Mouse (Mus musculus) mesoderm, embryonic 11.5 days (tissue): ENCODE measurements around the gene Clk2.
"Not testable (repeated sequence)": the region's sequence is repeated elsewhere in the genome, so short reads cannot be mapped to it uniquely, and the experiment has no call there.

Source experiments
- DNase-seq: peaks from one replicate; pipeline ENCODE4 v3.0.0-alpha.2; 2012; ENCODE audit warnings: low read depth, low spot score

The Clk2 gene

DNA sequence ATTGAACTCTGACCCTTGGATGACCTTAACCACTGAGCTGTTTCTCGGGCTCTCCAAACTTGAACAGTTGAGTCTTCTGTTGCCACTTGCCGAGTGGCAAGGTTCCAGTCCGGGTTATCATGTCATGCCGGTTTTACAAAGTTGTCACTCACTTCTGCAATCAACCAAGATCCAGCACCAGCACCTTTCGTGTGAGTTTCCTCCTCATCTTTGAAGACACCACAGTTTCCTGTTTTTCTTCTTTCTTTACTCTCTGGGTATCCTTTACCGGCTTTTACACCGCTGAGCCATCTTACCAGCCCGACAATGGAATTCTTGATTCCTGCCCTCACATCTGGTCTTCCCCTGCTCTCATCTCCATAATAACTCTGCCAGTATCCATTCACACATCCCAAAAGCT is 25.8 kb downstream of the Clk2 start:
- no peak for DNase-seq

GRCm38 (mm10) chr3:89193351-89193750 is 28.8 kb downstream of the Clk2 start:
- DNase-seq, result no peak

DNA sequence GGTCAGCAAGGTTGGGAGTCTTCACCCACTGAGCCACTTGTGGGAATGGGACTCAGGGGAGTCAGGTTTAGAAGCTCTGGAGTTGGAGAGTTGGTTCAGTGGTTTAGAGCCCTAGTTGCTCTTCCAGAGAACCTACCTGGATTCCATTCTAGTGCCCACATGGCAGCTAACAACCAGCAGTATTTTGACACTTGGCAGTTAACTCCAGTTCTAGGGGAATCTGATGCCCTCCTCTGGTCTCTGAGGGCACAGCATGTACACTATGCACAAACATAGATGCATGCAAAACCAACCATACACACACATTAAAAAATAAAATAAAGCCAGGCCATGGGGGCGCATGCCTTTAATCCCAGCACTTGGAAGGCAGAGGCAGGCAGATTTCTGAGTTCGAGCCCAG is 29.3 kb downstream of the Clk2 start:
- no peak for DNase-seq

DNA sequence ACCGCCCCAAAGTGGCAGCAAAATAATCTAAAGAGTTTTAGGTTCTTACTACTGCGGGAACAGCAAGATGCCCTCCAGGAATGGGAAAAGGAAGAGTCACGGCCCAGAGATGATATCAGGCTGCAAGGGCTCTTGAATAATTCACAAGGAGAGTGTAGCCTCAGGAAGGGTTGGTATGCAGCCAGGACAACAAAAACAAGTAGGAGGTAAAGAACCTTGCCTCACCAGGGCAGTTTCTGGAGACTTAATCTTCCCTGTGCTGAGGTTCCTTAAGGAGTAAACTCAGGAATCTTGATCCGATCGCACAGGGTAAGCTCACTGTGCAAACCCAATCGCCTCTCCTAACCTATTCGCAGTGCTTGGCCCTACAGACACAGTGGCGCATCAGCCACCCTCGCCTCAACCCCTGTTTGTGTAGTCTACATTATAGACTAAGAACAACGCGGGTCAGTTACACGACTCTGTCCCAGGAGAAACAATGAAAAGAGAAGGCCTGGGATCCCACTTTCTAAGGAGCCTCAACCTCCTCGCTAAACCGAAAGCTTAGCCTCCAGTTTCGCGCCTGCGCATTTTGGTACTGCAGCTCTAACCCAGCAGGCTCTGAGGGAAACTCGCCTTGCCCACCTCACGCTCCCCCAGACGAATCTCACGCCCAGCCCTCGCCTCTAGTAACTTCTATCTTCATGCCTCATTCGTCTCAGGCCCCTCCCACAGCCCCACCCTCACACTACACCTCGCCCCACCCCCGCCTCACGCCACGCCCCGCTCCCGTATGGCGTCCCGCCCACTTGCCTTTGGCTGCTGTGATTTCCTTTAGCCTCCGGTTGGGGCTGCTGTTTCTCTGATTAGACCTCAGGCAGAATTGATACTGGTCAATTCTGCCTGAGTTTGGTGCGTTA is 31.6 kb downstream of the Clk2 start:
- peak; percentile 95 for DNase-seq

DNA sequence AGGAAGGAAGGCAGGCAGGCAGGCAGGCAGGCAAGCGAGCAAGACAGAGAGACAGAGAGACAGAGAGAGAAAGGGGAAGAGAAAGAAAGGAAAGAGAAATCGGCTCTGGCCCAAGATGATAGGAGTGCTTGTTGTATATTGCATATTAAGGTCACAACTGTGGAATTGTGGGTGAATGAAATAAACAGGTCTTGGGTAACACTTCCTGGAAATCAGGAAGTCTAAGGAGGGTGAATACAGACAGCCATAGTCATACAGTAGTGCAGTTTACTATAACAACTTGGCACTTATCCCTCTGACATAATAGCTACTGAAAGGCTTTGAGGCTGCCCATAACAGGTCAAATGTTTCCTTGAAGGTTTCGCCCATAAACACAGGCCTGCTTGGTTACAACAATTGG is 35.2 kb downstream of the Clk2 start:
- DNase-seq, result no peak

GRCm38 (mm10) chr3:89202253-89203141 is 37.9 kb downstream of the Clk2 start, which contains the start of gene Gba:
Gene Gba, plus strand, starts transcription at chr3:89202928.
- DNase-seq, result peak; percentile 90

DNA sequence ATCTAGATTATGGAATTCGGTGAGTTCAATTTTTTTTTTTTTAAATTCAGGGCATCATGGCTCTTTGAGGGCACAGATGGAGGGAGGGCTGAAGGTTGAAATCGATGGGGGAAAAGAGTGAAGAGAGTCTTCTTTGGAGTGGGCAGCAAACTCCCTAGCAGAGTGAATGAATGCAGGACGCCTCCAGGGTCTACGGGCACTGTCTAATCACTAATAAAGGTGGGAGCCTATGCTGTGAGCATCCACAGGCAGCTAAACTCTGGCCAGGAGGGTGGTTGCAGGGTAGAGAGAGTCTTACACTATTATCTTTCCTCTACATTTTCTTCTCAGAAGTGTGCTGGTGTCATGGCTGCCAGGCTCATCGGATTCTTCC is 38.5 kb downstream of the Clk2 start:
- DNase-seq, result no peak

GRCm38 (mm10) chr3:89206079-89206478 is 41.5 kb downstream of the Clk2 start:
- DNase-seq, result no peak

DNA sequence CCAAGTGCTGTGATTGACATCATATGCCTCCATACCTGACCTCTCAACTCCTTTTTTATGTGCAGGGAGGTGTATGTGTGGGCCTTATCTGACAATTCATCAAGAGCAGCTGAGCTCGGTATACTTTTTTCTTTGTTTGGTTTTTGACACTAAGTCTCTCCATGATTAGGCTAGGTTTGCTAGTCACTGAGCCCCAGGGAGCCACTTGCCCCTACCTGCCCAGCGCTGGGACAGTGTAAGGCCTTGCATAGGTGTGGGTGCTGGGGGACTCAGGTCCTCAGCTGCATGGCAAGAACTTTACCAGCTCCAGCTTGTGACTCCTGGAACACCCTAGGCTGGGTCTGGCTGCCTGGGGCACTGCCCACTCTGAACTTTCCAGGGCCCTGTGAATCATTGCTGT is 42.1 kb downstream of the Clk2 start:
- DNase-seq, result no peak

DNA sequence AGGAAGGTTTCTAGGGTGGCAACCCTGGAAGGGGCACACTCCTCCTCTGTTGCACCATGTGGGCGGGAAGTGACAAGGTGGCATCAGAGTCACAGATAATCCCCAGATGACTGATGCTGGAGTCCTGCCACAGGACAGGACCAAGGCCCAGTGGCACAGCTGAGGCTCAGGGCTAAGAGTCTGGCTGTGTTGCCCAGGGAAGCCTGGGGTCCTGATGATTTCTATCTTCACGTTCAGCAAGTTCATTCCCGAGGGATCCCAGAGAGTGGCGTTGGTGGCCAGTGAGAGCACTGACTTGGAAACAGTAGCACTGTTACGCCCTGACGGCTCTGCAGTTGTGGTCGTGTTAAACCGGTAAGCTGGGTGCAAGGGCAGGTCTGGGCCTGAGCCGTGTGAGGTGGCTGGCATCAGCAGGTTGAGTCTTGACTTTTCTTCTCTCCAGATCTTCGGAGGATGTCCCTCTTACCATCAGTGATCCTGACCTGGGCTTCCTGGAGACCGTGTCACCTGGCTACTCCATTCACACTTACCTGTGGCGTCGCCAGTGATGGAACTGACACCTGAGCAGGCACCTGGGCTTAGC is 43.6 kb downstream of the Clk2 start:
- DNase-seq, result no peak

- no peak for DNase-seq
These were observed 44.1 kb downstream of the Clk2 start for GRCm38 (mm10) chr3:89208736-89209135.

- DNase-seq, result no peak
These were observed 45.1 kb downstream of the Clk2 start for GRCm38 (mm10) chr3:89209731-89210130.

DNA sequence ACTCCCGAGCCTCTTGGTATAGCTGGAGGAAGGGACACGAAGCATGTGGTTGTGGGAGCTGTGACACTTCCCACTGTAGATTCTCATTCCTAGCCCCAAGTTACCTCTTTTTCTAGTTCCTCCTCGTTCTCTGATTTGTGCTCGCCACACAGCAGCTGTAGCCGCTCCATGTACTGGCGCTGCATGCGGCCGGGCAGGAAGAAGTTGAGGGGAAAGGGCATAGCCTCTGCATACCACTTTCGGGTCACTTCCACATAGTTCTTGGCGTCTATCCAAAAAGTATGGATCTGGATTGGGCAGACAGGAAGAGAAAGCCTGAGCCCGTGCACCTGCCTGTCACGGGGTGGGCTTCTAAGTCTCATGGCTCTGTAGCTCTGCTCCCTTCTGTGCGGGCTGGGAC is 45.6 kb downstream of the Clk2 start:
- no peak for DNase-seq

- no peak for DNase-seq
These were observed 46.1 kb downstream of the Clk2 start for GRCm38 (mm10) chr3:89210731-89211130.

- peak; percentile 95 for DNase-seq
These were observed 49.4 kb downstream of the Clk2 start for GRCm38 (mm10) chr3:89213803-89214530.

DNA sequence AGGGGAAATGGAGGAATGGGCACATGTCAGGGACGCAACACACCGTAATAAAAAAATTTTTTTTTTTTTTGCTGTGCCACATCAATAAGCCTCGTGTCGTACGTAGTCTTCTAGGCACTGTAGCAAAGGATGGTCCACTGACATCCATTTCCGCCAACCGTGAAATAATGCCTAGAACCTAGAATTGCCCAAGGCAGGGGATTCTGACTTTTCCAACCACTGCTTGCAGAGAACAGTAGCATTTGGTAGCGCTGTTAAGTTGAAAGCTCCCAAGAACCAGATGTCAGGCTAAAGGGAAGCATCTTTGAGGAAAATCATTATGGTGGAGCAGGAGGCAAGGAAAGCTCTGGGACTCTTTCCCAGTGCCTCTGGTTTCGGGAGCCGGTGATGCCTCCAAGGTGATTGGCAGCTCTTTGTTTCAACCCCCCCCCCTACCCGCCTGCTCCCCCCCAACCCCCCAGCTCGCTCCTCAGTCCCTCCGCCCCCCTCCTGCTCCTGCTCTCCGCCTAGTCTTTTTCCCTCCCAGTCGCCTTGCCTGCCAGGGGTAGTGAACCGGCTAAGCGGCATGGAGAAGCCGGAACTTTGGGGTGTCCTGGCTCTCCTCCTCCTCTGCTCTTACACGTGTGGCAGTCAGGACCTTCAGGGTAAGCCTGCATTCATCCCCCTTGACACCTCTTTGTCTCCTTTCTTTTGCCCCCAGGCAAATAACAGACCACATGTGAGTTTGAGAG is 50.3 kb downstream of the Clk2 start, which contains the start of gene Thbs3:
Gene Thbs3, plus strand, starts transcription at position 500 of the 731 bp plus-strand sequence.
- peak; percentile 60 for DNase-seq

GRCm38 (mm10) chr3:89215853-89216252 is 51.3 kb downstream of the Clk2 start:
- DNase-seq, result peak; percentile 92

DNA sequence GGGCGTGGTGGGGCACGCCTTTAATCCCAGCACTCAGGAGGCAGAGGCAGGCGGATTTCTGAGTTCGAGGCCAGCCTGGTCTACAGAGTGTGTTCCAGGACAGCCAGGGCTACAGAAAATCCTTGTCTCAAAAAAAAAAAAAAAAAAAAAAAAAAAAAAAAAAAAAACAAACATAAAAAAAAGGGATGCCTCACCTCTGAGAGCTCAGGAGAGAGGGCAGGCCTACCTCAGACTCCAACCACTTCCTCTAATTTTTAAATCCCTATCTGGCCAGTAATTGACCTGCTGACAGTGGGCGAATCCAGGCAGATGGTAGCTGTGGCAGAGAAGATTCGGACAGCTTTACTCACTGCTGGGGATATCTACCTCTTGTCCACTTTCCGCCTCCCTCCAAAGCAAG is 51.8 kb downstream of the Clk2 start:
- not testable (repeated sequence) for DNase-seq

DNA sequence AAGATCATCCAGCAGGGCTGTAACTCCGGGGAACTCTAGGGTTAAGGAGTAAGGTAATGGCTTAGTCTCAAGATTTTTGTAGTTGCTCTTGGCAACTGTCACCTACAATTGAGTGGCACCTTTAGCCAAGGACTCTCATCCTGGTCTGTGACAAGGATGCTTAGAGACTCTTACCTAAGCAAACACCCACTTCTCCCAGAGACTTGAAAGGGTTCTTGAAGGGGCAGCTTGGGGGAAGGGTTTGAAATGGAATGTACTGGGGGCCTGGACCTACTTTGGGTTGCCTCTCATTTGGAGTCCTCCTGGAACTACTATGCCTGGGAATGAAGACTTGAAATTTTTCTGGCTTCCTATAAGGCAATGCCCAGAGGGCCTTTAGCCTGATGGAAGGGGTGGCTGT is 53.7 kb downstream of the Clk2 start:
- DNase-seq, result no peak

GRCm38 (mm10) chr3:89219546-89219945 is 55.0 kb downstream of the Clk2 start:
- no peak for DNase-seq

GRCm38 (mm10) chr3:89221167-89221566 is 56.6 kb downstream of the Clk2 start:
- no peak for DNase-seq
